Mouse (Mus musculus) embryo, embryonic 10 days (tissue): ENCODE results near the gene Baz2b.
A peak's percentile ranks its signal among the peaks of the same experiment; 100 is the strongest.

Experiments
- DNase-seq: peaks from one replicate; pipeline ENCODE4 v3.0.0-alpha.2; 2015; ENCODE audit warnings: low spot score

Baz2b gene

DNA sequence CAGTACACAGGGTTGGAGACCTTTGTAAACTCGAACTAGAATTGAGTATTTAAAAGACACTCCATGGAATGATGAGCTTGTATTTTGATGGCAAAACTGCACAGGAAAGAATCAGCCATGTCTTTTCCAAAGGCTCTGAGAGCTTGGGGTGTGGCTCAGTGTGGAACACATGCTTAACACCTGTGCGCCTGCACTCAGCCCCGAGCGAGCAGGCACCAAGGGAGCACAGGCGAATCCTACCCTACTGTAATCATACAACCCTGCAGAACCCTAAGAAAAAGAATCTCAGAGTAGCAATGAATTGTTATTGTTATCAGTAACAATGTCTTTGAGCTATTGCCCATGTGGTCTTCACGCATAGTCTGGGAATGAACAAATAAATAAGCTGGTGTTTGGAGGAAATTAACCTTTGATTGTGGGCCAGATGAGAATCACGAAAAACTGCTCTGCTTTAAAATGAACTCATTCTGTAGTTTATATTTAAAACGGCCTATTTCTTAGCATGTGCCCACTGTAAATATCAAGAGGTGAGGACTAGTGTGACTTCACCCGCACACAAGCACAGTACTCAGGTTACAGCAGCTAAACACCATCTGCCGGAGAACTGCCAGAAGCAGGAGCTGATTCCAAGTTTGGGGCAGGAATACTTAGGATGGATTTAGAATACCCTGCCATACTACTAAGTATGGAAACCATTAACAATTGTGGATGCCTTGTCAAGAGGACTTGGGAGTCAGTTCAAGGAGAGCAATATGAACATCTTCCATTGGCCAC is 77.2 kb downstream of the Baz2b start:
- no peak for DNase-seq

DNA sequence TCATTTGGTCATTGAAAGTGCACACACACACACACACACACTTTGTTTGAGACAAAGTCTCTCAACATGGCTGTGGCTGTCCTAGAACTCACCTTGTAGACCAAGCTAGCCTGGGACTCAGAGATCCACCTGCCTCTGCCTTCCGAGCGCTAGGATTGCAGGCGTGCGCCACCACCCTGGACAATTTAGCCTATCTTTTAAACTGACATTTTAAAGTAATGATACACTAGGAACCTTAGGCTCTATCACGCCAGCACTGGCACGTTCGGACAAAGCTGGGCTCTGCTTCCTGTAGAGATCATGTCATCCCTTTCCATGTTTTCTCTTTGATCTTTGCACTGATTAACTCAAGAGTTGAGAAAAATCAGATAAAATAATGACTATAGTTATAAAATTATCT is 81.0 kb downstream of the Baz2b start:
- DNase-seq, result no peak

DNA sequence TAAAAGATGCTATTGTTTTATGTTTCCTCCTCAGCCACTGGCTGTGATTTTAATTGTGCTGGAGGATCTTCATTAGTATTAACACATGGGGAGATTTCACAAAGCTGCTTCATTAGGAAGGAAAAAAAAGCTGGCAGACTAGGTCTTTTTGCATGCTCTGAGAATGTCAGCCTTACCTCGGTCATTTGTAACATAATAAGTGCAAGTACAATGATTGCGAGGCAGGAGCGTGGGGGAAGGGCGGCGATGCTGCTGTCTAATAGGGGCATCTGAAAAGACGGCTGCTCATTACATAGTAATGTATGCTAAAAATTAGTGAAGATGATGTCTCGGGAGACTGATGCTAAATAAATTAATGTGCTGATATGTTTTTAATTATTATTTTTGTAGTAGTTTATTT is 82.8 kb downstream of the Baz2b start:
- peak; percentile 78 for DNase-seq

DNA sequence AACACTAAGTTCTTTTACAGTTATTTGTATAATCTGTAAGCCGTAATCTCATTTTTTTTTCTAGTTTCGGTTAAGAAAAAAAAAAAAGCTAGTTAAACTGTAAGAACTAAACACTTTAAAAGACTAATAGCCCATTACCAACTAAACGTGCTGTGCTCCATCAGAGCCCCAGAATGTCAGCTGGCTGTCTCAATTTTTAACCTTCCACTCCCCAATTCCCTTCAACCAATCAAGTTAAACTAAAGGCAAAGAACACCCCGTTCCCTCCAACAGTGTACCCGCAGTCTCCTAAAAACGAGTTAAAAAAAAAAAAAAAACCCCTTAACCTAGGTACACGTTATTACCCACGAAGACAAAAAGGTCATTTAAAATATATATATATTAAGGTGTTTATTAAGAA is 83.3 kb downstream of the Baz2b start:
- DNase-seq, result no peak

DNA sequence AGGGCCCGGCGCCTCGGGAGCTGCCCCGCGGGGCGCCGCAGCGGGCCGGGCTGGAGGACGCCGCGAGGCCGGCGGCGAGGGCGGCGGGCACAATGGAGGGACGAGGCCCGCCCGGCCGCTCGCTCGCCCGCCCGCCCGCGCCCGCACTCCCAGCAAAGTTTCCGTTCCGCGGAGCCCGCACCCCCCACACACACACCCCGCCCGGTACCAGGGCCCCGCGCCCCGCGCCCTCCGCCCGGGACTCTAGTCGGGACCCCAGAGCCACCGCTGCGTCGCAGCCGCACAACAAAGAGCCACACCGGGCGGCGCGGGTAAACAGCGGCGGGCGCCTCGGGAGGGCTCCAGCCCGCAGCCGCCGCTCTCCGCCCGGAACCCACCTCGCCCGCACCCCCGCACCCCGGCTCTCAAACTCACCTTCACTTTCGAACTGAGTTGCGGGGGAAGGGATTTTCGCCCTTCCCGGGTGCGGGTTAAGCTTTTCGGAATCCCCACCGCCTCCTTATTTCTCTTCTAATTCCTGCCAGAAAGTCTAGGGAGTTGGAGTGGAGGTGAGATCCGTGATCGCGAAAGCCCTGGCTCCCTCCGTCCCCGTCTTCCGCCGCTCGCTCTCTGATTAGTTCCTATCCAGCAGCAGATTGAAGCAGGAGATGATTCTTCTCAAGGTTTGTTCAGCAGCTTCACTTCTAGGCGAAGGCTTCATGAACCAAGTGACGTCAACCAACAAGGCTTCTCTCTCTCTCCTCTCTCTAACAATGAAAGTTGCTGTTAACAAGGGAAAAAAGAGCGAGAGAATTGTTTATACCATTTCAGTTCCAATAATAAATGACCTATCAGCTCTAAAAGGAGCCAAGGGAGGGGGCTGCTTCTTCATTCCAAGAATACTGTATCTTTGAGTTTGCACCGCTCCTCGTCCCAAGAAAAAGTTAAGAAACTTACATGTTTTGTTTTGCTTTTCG is 84.3 kb downstream of the Baz2b start:
- DNase-seq, result peak; percentile 85

DNA sequence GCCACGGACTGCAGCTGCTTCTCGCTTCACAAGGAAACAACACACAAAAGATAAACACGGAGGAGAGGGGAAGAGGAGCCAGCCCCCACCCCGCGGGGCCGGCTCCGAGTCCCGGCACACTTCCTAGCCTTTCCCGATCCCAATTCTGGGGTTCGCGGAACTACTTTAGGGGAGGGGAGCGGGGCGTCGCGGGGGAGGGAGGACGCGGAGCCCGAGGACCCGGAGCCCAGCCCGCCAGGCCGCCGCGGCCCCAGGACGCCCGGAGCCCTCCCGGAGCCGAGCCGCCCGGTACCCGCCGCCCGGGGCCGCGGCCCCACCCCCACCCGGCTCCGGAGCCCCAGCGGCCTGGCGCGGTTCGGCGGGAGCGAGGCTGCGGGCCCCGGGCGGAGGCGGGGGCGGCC is 85.0 kb downstream of the Baz2b start:
- peak; percentile 58 for DNase-seq

DNA sequence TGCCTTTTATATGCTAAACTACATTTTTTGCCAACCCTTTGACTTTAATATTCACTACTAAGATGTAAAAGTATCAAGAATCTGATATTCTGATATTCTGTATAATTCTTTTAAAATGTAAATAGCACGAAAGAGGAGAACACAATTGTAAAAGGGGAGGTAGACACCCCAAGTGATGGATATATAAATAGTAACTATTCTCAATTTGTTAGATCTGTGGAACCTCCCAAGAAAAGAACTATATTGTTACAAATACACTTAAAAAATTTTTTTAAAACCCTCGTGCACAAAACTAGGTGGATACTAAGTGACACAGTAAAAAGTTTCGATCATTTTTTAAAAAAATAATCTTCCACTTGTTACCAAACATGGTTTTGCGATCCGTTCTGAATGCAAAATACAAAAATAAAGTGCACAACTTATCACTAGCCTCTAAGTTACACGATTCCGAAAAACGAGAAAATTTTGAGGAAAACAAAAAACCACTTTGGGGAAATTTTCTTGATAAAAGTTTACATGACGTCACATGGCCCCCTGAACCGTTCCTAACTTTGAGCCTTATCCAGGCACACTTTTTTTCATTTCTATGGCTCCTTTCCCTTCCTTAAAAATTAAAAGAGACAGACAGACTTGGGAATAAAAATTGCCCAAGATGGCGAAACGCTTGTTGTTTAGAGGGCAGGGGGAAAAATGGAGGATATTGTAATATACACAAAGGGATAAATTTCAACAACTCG is 85.6 kb downstream of the Baz2b start:
- no peak for DNase-seq

DNA sequence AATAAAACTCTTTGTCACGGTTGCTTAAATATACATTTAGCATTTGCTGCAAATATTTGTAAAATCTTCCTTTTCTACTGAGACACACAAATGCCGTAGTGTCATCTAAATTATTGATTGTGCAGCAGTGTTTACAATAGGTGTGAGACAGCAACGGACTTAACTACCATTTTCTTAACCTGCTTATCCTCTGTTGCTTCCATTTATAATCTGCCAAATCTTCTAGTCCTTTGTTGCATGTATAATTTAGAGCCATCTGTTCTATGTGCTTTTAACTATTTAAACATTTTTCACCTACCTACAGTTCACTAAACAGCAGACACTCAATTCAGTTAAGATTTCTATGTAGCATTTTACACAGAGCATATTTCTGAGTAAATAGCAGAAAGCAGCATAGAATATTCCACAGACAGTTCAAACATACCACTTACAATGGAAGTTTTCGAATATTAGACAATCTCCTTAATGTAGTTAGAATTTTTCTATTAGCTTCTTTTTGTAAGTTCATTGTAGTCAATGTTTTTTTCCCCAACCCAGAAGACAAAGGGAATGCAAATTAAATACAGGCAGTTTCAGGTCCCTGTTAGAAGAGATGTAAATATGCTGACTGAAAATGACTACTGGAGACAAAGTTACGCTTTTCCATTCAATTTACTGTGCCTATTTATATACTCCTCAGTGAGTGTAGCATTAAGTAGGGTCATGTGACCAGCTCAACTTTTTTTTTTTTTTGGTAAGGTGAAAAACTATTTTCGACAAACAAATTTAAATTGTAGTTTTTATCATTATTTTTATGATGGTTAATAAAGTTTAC is 86.4 kb downstream of the Baz2b start:
- no peak for DNase-seq

DNA sequence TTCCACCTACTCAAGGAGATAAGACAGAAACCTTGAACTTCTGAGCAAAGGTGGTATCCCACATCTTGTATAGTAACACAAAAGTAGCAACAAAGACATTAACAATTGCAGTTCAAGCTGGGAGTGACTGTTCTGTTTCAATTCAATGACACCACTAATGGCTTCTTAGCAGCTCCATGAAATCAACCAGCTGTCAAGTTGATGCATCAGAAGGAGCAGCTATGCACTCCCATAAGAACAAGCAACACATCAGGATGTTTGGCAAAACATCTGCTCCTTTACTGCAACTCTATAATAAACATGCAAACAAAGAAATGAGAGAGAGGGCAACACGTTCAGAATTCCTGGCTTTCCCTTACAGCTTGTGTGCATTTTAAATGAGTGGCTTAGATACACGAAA is 87.5 kb downstream of the Baz2b start:
- peak; percentile 57 for DNase-seq

DNA sequence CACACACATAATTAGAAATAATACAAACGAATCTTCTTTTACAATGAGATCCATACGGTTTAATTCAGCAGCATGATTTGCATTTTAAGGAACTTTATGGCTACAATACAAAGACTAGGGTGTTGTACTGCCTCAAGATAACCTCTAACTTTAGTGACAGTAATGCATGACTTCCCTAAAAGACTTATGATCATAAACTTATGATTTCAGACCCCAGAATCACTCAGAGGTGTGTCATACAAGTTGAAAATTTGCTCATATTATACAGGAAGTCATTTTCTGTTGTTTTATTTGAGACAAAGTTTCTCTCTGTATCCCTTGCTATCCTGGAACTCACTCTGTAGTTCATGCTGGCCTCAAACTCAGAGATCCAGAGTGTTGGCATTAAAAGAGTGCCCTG is 89.0 kb downstream of the Baz2b start:
- DNase-seq, result no peak

DNA sequence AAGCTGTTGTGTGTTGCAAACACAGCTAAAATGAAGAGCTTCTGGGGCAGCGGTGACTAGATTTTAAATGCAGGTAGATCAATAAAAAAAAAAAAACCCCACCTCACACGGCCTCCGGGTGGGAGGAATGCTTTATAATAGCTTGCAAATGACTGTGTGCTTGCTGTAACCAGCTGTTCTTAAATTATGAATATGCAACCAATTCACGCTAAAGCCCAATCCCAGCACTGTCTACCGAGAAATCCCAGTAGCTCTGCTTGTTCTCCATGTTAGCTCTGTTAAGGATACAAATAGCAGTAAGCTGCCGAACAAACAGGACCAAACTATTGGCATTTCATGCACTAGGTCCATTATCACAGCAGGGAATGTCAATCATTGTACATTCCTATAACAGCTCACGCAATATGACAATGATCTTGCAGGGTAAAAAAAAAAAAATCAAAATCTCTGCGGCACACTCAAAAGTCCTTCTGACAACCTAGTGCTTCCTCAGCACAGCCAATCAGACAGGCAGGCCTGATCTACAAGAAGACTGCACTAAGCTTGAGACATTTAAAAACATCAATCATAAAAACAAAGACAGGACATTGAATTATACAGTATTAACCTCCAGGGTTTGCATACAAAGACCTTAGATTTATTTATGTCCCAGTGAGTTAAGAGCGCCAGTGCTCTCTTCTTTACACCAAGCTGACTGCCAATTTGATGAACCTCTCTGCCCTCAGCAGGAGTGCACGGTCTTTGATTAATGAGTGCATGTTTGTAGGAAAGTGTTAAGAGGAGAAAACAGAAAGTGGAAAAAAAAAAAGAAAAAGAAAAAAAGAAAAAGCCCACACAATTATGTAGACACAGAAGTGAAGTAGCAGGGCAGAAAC is 90.7 kb downstream of the Baz2b start:
- DNase-seq, result no peak

DNA sequence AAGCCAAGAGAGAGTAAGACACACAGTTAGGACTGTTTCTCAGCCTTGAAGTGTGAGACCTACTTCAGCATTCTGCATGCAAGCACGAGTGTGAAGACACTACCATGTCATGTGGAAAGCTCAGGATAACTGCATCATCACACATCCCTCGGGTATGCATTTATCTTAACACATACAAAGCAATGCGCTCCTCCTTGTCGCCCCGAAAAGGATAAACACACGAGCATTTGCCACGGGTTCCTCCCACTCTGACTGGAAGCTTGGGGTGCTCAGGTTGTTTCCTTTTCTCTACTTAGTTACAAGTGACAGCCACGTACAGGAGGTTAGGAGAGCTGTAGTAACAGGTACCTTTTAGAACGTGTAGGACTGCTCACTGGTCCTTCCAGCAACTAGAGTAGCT is 91.8 kb downstream of the Baz2b start:
- no peak for DNase-seq

DNA sequence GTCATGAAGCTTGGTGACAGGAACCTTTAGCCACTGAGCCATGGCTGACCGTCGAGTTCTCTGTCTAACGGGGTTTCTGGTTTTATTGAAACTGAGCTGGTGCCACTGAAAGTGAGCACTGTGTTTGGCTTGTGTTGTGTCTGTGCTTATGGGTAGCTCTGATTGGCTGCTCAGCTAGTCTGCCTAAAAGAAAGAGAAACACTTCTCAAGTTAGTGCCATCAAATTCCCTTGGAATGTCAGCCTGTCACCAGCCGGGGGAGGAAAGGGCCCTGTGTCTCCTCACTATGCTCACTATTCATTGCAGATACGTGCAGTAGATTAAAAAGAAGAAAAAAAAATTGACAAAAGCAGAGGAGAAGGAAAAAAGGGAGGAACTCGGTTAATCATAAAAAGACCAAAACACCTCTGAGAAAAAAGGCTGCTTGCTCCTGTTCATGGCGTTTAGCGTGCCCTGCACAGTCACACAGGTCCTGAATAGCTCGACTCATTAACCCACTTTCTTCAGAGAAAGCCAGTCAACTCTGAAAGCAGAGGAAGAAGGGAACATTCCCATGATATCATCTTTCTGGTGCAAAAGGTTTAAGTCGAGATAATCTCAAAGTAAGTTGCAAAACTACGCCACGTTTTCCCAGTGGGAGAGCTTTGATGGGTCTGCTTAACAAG is 93.6 kb downstream of the Baz2b start:
- DNase-seq, result no peak

DNA sequence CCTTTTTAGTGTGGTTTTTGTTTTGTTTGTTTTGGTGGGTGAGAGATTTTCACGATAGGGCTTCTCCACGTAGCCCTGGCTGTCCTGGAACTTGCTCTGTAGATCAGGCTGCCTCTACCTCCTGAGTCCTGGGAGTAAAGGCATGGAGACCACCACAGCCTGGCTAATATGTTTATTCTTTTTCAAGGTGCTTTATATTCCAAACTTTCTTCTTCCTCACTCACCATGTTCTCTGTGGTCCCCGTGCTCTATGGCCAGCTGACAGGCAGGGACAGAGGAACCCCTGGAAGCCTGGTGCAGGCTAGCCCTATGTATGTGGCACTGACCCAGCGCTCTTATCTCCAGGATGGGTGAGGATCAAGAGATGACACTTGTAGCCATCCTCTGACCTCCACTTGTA is 94.7 kb downstream of the Baz2b start:
- DNase-seq, result no peak

DNA sequence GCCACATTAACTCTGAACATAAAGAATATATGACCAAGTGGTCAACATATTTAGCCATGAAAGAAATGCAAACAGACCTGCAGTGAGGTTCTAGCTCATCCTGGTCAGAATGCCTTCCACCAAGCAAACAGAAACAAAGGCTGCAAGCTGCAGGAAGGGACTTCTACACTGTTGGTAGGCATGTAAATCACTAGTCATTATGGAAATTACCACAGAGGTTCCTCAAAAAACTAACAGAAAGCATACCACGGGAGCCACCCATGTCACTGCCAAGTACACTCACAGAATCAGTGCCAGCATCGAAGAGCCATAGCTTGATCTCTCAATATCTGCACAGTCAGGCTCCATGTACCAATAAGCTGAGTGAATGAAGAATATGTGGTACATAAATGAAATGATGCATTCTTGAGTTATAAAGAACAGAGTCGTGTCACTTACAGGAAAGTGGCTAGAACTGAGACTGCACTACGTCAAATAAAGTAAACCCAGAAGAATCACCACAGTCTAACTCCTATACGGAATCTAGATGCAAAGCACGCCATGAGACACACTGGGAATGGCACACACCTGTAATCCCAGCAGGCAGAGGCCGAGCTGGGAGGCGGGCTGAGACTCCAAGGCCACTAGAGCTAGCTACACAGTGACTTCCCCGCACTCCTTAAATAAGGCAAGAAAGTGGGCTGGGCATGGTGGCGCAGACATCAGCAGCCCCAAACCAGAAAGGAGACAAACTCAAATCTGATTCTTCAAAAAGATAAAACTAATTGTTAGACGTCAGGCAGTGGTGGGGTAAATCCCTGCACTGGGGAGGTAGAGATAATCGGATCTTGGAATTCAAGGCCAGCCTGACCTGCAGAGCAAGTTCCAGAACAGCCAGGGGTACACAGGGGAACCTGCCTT is 95.7 kb downstream of the Baz2b start:
- DNase-seq, result no peak

DNA sequence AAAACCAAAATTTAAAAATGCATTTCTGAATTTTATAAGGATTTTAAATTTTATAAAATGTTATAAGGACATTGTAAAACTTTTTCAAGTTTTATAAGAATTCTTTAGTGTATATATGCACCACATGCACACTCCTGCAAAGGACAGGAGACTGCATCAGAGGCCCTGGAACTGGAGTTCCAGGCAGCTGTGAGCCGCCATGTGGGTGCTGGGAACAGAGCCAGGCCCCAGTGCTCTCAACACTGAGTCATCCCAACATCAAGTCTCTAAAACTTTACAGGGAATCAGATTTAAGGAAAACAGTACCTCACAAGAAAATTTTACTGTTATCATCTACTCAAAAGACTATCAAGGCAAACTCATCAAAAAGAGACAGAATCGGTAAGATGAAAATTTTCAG is 97.5 kb downstream of the Baz2b start:
- DNase-seq, result no peak

DNA sequence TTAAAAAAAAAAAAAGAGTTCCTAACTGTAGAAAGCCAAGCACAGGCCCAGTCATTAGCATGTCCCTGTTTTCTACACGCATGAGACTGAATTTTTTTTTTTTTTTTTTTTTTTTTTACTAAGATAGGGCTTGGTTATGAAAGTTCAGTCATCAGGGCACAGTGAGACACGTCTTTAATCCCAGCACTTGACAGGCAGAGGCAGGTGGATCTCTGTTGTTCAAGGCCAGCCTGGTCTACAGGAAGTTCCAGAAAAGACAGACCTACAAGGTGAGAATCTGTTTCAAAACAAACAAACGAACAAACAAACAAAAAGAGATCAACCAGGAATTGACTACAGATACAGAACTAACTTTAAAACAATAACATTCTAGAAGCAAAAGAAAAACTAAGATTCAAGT is 100.6 kb downstream of the Baz2b start:
- DNase-seq, result no peak

DNA sequence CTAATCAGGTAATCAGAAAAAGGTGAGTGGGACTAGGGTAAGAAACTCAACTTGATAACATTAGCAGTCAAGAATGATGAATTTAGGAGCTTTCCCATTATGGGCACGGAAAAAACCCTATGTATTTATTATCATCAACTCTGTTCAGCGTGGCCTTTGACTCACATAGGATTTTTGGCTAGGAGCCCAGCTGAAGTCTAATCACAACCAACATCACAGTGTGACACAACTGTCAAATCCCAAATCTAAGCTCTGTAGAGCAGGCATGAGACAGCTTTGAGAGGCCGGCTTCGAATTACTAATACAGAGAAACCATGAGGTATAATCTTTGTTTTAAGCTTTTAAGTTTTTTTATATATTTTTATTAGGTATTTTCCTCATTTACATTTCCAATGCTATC is 113.0 kb downstream of the Baz2b start:
- DNase-seq, result no peak

DNA sequence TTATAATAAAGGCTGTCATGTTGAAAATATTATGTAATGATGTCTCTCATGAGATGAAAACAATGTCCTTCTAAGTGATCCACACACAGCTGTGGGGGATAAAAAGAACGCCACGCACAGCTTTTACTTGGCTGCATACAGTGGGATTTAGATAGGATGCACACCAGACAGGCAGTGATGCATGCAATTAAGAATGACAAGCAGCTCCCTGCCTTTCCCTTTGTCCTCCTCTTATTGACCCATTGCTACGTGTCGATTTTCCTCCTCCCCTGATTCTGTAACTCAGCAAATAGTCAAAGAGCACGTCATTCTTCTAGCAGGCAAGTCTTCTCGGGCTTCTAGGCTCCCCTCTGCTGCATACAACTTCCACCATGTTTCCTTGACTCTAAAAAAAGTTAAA is 119.4 kb downstream of the Baz2b start:
- no peak for DNase-seq
